Mouse (Mus musculus): ENCODE data around the gene Gm20388. TPM values are rescaled to one million over a fixed set of nuclear protein-coding genes. Genes with fewer than 3 reads are reported as not detected.

Gene Gm20388
- total RNA-seq, 2 experiments from 2014 or later, result 1.3 to 8.5 TPM

DNA sequence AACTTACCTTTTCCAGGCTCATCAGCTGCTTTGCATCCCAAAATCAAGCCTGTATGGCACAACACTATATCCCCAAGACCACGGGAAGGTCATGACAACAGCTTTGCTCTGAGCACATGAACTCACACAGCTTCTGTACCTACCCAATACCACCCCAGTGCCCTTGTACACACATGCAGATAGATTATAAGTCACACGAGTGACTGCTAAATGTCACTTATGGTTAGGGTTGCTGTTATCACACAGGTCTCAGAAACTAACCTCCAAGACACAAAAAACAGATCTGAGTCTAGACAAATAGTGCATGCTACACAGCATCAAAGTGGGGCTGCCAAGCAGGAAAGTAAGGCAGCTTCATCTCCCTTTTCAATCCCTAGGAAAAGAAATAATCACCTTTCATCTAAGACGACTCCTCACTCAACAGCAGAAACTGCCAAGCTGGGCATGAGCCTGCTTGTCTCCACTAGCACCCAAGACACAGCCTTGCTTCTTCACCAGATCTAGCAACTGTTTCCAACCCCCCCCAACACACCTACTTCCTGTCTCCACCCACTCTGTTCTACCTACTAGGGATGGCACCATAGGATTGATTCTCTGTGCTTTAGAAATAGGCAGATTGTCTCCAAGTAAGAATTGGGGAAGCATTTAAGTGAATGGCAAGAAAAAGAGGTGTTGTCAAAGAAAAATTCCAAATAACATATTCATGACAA lies 3043.6 kb downstream of the Gm20388 start:
- DNase-seq (ENCODE audit: low spot score in 2 of 2), result no peak

DNA sequence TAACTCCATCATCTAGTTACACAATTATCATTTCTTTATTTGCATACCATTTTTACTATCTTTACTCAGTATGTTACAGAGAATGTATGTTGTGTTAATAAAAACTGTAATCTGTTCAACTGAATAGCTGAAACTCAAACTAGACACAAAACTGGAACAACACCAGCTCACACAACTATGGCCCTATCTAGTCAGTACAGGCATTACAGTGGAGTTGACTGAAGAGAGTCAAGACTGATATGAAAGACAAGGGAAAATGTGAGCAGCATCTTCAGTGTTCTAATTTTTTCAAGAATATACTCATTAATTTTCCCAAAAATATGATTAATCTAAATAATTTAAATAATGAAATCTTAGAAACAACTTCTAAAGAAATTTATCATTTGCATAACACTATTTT lies 3044.6 kb downstream of the Gm20388 start:
- DNase-seq (ENCODE audit: low spot score in 2 of 2), result no peak

DNA sequence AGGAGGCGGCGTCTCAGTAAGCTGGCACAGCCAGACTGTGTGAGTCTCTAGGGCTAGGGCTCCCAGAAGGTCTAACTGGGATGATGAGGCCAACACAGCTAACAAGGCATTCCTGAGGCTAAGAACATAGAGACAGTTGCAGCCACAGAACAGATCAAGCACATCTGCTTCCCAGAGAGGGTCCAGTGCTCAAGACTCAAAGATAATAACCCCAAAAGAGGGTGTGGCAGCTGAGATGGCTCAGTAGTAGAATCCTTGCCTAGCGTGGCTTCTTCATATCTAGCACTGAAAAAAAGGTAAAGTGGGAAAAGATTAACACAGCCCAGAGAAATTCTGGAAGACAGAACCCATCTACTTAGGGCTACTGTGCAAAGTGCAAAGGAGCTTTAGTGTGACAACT lies 3045.4 kb downstream of the Gm20388 start:
- DNase-seq (ENCODE audit: low spot score in 2 of 2), result no peak

DNA sequence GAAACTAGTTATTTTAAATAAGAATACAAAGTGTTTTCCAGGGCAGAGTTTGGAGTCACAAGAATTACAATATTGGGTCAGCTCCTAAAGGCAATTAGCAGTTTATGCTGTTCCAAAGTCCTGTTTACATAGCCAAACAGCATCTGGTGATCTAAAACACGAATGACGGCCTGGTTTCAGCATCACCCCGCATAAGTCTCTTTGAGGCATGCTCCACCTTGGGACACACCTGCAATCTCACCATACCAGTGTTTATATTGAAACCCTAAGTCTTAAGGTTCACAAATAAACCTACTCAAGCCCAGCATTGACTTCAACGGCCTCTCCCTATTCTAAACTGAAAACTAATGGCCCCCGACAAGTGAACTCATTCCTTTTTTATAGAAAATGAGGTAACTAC lies 3049.7 kb downstream of the Gm20388 start:
- no peak for DNase-seq (ENCODE audit: low spot score in 2 of 2)

DNA sequence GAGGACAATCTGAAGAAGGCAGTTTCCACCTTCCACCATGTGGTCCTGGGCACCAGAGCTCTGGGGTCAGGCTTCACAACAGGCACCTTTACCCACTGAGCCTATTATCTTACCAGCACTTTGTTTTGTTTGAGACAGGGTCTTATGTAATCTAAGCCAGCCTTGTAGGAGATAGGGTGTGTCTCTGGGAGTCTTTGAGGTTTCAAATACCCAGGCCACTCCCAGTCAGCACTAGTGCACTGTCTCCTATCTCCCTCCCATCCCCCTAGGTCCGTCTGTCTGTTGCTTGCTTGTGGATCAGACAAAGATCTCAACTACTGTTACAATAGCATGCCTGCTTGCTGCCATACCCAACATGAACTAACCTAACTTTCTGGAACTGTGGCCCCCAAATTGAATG lies 3050.3 kb downstream of the Gm20388 start:
- no peak for DNase-seq (ENCODE audit: low spot score in 2 of 2)

DNA sequence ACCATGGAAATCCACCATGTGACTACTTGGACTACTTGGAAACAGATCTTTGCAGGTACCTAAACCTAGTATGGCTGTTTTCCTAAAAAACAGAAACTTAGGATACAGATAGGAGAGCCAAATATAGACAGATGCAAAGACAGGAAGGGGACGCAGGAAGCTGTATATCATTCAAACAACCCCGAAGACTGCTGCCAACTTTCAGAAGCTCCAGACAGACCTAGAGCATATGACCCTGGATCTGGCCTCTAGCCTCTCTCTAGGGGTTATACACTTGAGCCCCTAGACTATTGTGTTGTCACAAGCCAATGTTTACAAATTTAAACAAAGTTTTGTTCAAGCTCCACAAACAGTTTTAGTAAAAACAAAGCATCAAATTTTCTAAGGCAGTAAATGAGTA lies 3050.8 kb downstream of the Gm20388 start:
- DNase-seq (ENCODE audit: low spot score in 2 of 2), result no peak

DNA sequence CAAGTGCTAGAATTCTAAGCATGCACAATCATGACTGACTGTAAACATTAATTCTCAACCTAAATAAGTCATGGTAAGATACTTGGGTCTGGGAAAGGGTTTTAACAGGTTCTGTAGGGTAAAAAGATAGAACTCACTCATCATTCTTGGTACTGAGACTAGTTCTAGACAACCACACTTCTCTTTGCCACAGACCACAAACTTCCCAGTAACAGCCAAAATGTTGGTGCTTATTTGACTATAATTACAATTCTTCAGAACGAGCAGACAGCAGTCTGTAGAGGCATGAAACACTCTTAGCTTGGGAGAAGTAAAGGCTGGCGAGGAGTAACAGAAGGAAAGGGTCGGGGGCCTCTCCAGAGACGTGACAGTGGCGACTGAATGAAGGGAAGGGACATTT lies 3051.4 kb downstream of the Gm20388 start:
- no peak for DNase-seq (ENCODE audit: low spot score in 2 of 2)

DNA sequence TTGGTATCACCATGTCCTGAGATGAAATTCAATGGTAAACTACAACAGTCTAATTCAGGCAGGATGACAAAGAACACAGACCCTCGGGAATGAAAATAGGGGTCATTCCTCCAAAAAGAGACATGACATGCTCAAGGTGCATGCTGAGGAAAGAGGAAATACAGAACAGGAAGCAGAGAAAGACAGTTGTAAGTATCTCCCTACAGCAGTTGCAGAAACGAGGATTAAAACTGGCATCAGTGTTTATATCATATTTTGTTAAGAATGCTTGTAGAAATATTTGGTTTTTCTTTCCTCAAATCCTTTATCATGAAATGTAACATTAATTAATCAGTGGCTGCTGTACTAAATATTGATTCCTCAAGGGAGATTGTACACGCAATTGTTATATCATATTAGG lies 3056.0 kb downstream of the Gm20388 start:
- DNase-seq (ENCODE audit: low spot score in 2 of 2), result no peak

DNA sequence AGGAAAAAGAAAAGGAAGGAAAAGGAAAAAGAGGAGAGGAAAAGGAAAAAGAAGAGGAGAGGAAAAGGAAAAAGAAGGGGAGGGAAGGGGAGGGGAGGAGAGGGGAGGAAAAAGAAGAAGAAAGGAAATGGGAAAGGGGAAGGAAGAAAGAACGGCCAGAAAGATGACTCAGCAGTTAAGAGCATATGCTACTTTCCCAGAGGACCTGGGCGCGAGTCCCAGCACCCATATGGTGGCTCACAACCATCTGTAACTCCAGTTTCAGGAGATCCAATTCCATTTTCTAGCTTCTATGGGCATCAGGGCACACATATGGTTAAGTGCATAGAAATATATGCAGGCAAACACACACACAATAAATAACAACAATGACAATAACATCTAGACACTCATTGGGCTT lies 3057.5 kb downstream of the Gm20388 start:
- DNase-seq (ENCODE audit: low spot score in 2 of 2), result no peak

DNA sequence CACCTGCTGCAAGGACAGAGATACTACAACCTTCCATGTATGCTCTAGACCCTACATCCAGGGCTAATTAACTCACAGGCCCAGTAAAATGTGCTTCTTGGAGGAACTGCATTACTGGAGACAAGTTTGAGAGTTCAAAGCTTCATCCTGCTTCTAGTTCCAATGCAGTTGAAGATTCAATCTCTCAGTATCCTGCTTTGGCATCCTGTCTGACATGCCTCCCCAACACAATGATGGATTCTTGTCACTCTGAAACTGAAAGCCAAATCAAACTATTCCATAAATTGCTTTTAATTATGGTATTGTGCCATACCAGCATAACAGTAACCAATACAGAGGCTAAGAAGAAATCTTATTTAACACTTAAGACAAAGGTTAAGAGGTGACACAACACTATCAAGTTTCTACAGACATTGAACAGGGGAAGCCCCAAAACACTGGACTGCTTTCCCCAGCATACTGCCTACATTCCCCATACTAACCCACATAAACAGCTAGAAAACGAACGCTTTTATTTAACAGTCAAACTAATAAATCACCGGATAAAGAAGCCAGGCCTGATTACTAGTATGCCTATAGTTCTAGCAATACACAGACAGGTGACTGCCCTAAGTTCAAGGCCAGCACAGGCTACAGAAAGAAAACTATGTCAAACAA lies 3059.5 kb downstream of the Gm20388 start:
- no peak for DNase-seq (ENCODE audit: low spot score in 2 of 2)

DNA sequence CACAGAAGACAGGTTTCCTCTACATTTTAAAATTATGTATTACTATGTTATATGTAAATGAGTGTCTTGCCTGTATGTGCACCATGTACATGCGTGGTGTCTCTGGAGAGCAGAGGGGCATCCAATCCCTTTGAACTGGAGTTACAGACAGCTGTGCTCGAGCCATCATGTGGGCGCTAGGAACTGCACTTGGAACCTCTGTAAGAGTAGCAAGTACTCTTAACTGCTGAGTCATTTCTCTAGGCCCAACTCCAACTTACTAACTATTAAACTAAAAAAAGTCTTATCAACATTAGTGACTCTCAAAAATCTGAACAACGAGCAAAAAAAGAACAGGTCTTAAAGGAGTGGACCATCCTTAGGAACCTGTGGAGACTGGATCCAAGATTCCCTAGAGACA lies 3065.4 kb downstream of the Gm20388 start:
- no peak for DNase-seq (ENCODE audit: low spot score in 2 of 2)

DNA sequence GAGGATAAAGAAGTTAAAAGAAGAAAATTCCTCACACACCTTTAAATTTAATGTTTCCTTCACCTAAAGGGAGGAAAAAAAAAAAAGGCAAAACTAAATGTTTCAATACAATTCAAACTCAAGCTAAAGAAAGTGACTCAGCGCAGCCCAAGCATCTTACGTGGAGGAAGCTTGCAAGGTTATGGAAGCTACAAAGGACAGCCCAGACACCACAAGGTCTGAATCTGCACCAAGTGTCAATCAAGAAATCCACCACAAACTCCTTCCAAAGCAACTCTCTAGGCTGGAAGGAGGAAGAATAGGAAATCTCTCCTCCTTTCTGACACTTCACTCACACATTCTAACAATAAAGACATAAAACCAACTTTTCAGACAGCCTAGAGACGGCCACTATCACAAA lies 3068.8 kb downstream of the Gm20388 start:
- no peak for DNase-seq (ENCODE audit: low spot score in 2 of 2)

DNA sequence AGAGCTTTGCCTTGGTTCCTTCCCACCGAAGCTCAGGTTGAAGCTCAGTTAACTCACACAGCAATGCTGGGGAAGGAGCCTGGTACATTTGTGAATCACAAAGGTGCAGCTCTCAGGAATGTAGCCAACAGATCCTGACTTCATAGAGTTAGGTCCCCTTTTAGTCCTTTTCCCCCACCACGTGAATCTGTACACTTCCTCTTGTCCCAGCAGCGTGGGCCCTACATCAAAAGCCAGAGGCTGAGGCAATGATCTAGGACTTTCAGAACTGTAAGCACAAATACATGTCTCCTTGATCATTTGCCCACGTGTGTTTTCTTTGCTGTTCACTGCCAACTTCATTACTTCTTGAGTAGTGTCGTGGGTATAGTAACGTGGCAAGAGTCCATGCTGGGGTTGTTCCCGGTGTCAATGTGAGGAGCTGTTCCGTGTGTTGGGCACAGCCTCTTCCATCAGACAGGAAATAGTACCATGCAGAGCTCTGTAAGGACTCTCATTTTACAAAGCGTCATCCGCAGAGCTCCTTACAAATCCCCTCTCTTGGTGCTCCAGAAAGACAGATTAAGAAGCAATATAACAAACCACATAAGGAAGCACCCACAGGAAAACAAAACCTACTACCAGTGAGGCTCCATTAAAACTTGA lies 3069.3 kb downstream of the Gm20388 start:
- DNase-seq (ENCODE audit: low spot score in 2 of 2), result no peak

DNA sequence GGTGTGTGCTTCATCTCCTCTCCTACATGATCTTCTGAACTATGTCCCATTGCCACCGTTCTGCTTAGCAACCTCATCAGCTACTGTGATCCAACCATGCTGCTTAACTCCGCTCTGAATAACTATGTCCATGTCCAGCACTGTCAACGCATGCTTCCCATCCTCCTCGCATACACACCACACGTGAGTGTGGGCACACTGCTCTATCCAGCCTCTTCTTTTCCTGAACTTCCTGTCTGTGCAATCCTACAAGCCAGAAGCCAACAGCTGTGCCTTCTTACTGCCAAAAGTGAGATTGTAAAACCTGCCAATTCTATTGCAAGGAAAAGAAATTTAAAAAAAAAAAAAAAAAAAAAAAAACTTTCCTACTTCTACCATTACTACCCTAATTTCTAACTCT lies 3071.0 kb downstream of the Gm20388 start:
- no peak for DNase-seq (ENCODE audit: low spot score in 2 of 2)

DNA sequence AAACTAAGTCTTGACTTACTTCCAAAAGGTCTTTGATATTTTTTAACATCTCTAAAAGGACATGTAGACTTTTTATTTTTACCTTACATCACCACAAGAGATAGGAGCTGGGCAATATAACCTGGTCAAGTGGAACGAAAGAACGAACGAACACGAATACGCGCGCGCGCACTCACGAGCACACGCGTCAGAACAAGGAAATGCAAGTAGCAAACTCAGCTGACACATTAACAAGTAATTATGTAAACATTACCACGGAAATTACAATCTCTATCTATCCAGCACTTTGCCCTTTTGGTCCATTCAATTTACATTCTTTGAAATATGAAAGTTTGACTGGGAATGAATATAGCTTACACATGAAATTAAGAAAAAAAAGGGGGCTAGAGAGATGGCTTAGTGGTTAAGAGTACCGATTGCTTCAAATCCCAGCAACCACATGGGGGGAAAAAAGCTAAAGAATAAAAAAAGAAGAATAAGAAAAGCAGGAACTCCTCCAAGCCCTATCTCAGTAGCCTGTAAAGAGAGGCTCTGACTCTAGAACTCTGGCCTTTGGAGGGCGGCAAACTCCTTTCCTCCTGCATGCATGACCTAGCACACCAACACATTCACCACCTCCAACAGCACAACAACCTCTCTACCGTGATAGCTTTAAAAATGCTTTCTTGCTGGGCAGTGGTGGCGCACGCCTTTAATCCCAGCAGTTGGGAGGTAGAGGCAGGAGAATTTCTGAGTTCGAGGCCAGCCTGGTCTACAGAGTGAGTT lies 3072.7 kb downstream of the Gm20388 start:
- no peak for DNase-seq (ENCODE audit: low spot score in 2 of 2)

DNA sequence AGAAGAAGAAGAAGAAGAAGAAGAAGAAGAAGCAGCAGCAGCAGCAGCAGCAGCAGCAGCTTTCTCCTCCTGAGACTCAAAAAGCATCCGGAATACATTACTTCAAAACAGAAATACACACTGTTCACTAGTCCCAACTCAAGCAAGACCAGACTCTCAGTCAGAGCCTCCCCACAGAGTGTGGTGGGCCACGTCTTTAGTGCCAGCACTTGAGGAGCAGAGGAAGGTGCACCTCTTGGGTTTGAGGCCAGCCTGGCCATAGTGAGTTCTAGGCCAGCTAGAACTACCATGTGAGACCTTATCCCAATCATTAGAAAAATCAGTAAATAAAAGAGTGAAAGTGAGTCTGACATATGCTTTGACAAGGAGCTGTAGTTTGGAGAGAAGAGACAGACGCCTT lies 3073.5 kb downstream of the Gm20388 start:
- no peak for DNase-seq (ENCODE audit: low spot score in 2 of 2)

DNA sequence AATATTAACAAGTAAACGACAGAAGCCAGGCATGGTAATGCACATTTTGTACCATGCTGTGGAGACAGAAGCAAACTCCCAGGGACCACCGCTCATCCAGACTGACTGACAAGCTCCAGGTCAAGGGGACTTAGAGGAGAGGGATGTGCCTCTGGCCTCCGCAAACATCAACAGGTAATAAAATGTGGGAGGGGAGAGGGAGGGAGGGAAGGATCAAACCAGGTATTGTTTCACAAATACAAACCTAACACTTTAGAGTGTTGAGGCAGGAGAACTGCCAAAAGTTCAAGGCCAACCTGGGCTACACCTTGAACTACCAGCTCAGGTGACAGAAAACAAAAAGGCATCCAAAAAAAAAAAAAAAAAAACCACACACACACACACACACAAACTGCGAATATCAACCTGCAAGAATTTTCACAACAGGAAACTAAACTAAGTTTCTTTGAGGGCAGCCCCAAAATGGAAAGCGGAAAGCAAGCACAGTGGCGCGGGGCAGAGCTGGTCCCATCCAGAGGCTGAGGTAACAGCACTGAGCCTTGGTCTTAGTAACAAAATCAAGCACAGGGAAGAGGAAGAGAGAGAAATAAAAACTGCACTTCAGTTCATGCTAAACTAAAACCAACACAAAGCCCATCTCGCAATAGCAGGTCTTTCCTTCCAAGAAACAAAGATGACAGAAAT lies 3076.0 kb downstream of the Gm20388 start:
- DNase-seq (ENCODE audit: low spot score in 2 of 2), result no peak

DNA sequence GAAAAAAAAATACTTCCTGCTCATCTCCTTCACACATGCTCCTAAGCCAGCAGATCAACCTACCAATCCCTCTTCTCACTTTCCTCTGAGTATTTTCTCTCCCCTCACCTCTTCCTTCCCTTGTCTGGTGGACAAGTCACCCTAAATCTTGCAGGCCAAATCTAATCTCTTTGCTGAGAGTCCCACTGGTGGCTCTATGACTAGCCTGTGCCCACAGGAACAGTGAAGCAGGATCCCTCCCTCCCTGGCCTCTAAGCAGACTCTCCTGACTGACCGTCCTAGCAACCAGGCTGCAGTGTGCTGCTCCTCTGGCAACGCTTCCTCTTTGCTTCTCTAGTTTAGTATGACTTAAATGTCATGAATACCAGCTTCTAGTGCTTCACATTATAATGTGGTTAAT lies 3076.6 kb downstream of the Gm20388 start:
- DNase-seq (ENCODE audit: low spot score in 2 of 2), result no peak

DNA sequence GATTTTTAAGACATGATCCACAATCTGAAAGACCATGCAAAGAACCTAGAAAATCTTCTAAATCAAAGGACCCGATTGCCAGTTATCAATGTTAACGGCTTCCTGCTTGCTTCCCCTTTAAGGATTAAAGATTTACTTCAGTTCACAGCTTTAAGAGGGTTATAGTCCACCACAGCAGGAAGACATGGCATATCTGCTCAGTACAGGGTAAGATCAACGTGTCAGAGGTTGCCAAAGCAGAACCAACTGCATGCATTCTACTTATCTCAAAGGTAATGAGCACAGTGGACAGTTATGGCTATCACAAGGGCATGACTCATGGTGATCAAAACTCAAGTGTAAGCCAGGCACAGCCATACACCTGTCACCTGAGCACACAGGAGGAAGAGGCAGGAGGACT lies 3078.3 kb downstream of the Gm20388 start:
- DNase-seq (ENCODE audit: low spot score in 2 of 2), result no peak

DNA sequence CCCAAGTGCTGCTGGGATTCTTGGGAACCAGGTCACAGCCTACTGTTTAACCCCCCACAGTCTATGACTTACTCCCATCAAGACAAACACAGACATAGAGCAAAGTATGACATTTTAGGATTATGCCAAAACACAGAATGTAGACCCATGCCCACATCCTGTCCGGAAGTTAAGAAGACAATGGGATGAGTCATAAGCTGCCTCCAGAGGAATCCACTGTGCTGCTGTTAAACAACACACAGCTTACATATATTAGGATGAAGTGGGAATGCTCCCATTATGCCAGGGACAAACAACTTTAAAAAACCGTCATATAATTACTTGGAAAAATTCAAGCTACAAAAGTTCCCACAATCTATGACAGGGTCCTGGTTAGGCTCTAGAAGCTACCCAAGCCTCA lies 3079.3 kb downstream of the Gm20388 start:
- no peak for DNase-seq (ENCODE audit: low spot score in 2 of 2)

DNA sequence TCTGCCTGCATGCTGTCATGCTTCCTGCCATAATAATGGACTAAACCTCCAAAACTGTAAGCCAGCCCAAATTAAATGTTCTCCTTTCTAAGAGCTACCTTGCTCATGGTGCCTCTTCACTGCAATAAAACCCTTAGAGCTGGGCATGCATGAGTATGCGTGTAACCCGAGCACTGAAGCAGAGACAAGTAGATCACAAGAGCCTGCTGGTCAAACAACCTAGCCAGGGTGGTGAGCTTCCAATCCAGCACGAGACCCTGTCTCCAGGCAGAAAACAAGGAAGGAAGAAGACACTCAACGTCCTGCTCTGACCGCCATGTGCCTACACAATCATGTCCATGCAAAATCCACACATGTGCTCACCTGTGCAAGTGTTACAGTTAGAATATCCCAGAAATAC lies 3080.7 kb downstream of the Gm20388 start:
- DNase-seq (ENCODE audit: low spot score in 2 of 2), result no peak

Measured in adrenal gland, adult 18-20 months (tissue).